Mouse (Mus musculus): ENCODE results near the gene Aplnr. TPM values are rescaled to one million over a fixed set of nuclear protein-coding genes. Genes with fewer than 3 reads are reported as not detected.

Aplnr gene
- 8.1 TPM for polyA plus RNA-seq (2014; fragmentation: Illumina TruSeq; extraction: RNeasy Lipid Tissue Mini Kit (QIAGEN cat#74804); ENCODE audit: low read depth, low replicate concordance)

GRCm38 (mm10) chr2:85136089-85136488 lies at the start of gene Aplnr:
Gene Aplnr, plus strand, starts transcription at chr2:85136225.

Other genes starting within 250 kb of the Aplnr start
- gene Rtn4rl2, start 249.5 kb upstream of the Aplnr start, polyA plus RNA-seq (2014; fragmentation: Illumina TruSeq; extraction: RNeasy Lipid Tissue Mini Kit (QIAGEN cat#74804); ENCODE audit: low read depth, low replicate concordance): not detected
- 88.1 TPM for gene Slc43a3, start 199.6 kb upstream of the Aplnr start, polyA plus RNA-seq (2014; fragmentation: Illumina TruSeq; extraction: RNeasy Lipid Tissue Mini Kit (QIAGEN cat#74804); ENCODE audit: low read depth, low replicate concordance)
- not detected for gene Prg2, start 155.8 kb upstream of the Aplnr start, polyA plus RNA-seq (2014; fragmentation: Illumina TruSeq; extraction: RNeasy Lipid Tissue Mini Kit (QIAGEN cat#74804); ENCODE audit: low read depth, low replicate concordance)
- gene Prg3, start 148.0 kb upstream of the Aplnr start, polyA plus RNA-seq (2014; fragmentation: Illumina TruSeq; extraction: RNeasy Lipid Tissue Mini Kit (QIAGEN cat#74804); ENCODE audit: low read depth, low replicate concordance): not detected
- gene Ssrp1, start 99.0 kb upstream of the Aplnr start, polyA plus RNA-seq (2014; fragmentation: Illumina TruSeq; extraction: RNeasy Lipid Tissue Mini Kit (QIAGEN cat#74804); ENCODE audit: low read depth, low replicate concordance): 126 TPM
- 0.99 TPM for gene P2rx3, start 98.8 kb upstream of the Aplnr start, polyA plus RNA-seq (2014; fragmentation: Illumina TruSeq; extraction: RNeasy Lipid Tissue Mini Kit (QIAGEN cat#74804); ENCODE audit: low read depth, low replicate concordance)
- gene Tnks1bp1, start 88.2 kb upstream of the Aplnr start, polyA plus RNA-seq (2014; fragmentation: Illumina TruSeq; extraction: RNeasy Lipid Tissue Mini Kit (QIAGEN cat#74804); ENCODE audit: low read depth, low replicate concordance): 0.99 TPM
- gene Lrrc55, start 61.0 kb downstream of the Aplnr start, polyA plus RNA-seq (2014; fragmentation: Illumina TruSeq; extraction: RNeasy Lipid Tissue Mini Kit (QIAGEN cat#74804); ENCODE audit: low read depth, low replicate concordance): 60.4 TPM
- gene Olfr987, start 203.1 kb downstream of the Aplnr start, polyA plus RNA-seq (2014; fragmentation: Illumina TruSeq; extraction: RNeasy Lipid Tissue Mini Kit (QIAGEN cat#74804); ENCODE audit: low read depth, low replicate concordance): not detected
- not detected for gene Olfr988, start 227.0 kb downstream of the Aplnr start, polyA plus RNA-seq (2014; fragmentation: Illumina TruSeq; extraction: RNeasy Lipid Tissue Mini Kit (QIAGEN cat#74804); ENCODE audit: low read depth, low replicate concordance)